Mouse (Mus musculus): Measurements from ENCODE around the gene Brd7. TPM values are rescaled to one million over a fixed set of nuclear protein-coding genes. Genes with fewer than 3 reads are reported as not detected.

Brd7 gene
- polyA plus RNA-seq (2016; fragmentation: Nextera tagmentation; extraction: Ambion mirVana): 78.8 and 88.8 TPM in 2 replicates

DNA sequence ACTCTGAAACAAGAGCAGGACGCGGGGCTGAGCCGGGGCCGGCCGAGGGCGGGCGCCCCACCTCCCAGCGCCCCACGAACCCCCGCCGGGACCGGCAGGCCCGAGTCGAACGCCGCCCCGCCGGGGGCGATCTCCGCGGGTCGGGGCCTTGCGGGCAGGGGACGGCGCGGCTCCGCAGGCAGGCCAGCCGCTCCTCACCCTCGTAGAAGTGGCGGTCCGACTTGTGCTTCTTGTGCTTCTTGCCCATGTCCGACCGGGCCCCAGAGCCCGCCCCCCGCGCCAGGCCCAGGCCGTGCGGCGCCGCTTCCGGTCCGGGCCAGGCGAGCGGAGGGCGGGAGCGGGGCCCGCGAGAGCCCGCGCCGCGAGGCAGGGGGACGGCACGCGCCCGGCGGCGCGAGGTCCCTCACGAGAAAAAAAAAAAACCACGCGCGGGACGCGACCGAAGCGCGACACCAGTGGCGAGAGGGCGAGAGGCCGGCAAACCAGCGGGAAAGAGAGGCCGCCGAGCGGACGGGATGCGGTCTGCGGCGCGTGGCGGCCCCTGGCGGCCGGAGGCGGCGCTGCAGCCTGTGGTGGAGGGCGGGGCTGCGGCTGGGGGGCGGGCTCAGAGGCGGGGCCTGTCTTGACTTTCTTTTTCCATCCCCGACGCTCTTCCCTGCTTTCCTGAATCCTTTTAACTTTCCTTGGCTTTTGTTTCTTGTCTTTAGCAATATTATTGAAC is at the start of gene Brd7:
TSS of gene Brd7 (minus strand) at position 487 of the 721 bp plus-strand sequence.
- Histone ChIP-seq H3K4me1 (peaks cover 22% of the 10 kb centered on the region), H3K27ac (peak within 1 kb of the TSS; percentile 99), H3K27me3 (ENCODE audit: low read depth, poor library complexity, severe bottlenecking) (no peaks in the 10 kb centered on the region), H3K9me3 (replicated peaks) (no peaks in the 10 kb centered on the region), H3K4me3 (peak within 1 kb of the TSS; percentile 99), H3K36me3 (peaks cover 30% of the 10 kb centered on the region)
- peak; percentile 94 for DNase-seq (ENCODE audit: low spot score)
- WGBS: under 1% methylated on average over 91 of the region's 91 CpGs

- Histone ChIP-seq H3K36me3 (no peaks in the 10 kb centered on the region), H3K9me3 (replicated peaks) (no peaks in the 10 kb centered on the region), H3K4me1 (peaks cover 36% of the 10 kb centered on the region), H3K27me3 (ENCODE audit: low read depth, poor library complexity, severe bottlenecking) (peaks cover 7% of the 10 kb centered on the region; the same call in 1 of the 2 replicates), H3K27ac (peak overlapping the region; percentile 48), H3K4me3 (no peak overlapping the region)
- 27% methylated on average over 6 of the region's 6 CpGs for WGBS
- DNase-seq (ENCODE audit: low spot score): peak; percentile 71
Observed at GRCm38 (mm10) chr8:88411461-88411860, 49.5 kb upstream of the Brd7 start.

GRCm38 (mm10) chr8:88409401-88409940 is 47.5 kb upstream of the Brd7 start:
- Histone ChIP-seq H3K9me3 (replicated peaks) (no peaks in the 10 kb centered on the region; the same call in 1 of the 2 replicates), H3K27ac (no peak overlapping the region), H3K36me3 (no peaks in the 10 kb centered on the region), H3K27me3 (ENCODE audit: low read depth, poor library complexity, severe bottlenecking) (peaks cover 7% of the 10 kb centered on the region; the same call in 1 of the 2 replicates), H3K4me1 (peaks cover 36% of the 10 kb centered on the region), H3K4me3 (no peak overlapping the region; the same call in 1 of the 2 replicates)
- DNase-seq (ENCODE audit: low spot score): peak; percentile 36
- 48% methylated on average over 11 of the region's 11 CpGs for WGBS

GRCm38 (mm10) chr8:88407716-88408115 is 45.7 kb upstream of the Brd7 start:
- no peaks in the 10 kb centered on the region; the same call in 1 of the 2 replicates for H3K9me3 ChIP-seq (replicated peaks)
- DNase-seq (ENCODE audit: low spot score): no peak
- H3K27me3 ChIP-seq (ENCODE audit: low read depth, poor library complexity, severe bottlenecking): peaks cover 7% of the 10 kb centered on the region; the same call in 1 of the 2 replicates
- WGBS: 96% methylated on average over 6 of the region's 6 CpGs
- H3K4me3 ChIP-seq: no peak overlapping the region
- H3K27ac ChIP-seq: no peak overlapping the region
- peaks cover 33% of the 10 kb centered on the region for H3K4me1 ChIP-seq
- no peaks in the 10 kb centered on the region for H3K36me3 ChIP-seq

- Histone ChIP-seq H3K36me3 (no peaks in the 10 kb centered on the region), H3K4me3 (no peak overlapping the region), H3K27ac (no peak overlapping the region), H3K27me3 (ENCODE audit: low read depth, poor library complexity, severe bottlenecking) (no peaks in the 10 kb centered on the region), H3K9me3 (replicated peaks) (no peaks in the 10 kb centered on the region), H3K4me1 (peaks cover 6% of the 10 kb centered on the region; the same call in 1 of the 2 replicates)
- 92% methylated on average over 4 of the region's 4 CpGs for WGBS
- no peak for DNase-seq (ENCODE audit: low spot score)
Observed at GRCm38 (mm10) chr8:88398060-88398459, 36.1 kb upstream of the Brd7 start.

DNA sequence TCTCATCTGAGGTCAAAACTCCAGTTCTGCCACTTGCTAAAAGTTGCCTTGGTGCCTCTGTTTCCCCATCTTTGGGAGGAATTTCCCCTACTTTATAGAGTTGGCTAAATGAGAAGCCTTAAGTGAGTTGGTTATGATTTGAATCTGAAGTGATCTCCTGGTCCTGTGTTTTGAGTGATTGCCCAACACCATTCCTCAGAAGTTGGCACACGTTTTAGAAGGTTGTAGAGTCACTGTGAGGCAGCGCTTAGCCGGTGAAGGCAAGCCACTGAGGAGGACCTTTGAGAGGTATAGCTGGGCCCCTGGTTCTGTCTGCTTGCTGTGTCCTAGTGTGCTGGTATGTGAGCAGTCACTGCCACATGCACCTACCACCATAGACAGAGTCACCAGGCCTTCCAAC is 31.3 kb upstream of the Brd7 start:
- H3K27ac ChIP-seq: no peak overlapping the region
- WGBS: 86% methylated on average over 3 of the region's 3 CpGs
- H3K4me1 ChIP-seq: no peaks in the 10 kb centered on the region
- DNase-seq (ENCODE audit: low spot score): no peak
- no peaks in the 10 kb centered on the region for H3K27me3 ChIP-seq (ENCODE audit: low read depth, poor library complexity, severe bottlenecking)
- H3K36me3 ChIP-seq: no peaks in the 10 kb centered on the region
- H3K4me3 ChIP-seq: no peak overlapping the region
- no peaks in the 10 kb centered on the region for H3K9me3 ChIP-seq (replicated peaks)

DNA sequence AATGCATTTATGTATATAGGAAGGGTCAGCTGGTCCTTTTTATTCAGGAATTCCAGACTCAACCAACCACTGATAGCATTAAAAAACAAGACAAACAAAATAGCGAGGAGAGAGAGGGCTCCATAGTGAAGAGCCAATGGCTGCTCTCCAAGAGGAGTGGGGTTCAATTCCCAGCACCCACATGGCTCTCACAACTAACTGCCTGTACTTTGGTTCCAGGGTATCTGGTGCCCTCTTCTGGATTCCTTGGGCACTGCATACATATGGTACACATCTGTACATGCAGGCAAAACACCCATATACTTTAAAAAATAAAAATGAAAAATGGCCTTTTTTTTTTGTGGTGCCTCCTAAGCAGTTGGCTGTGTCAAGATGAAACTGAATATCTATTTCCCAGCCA is 28.8 kb upstream of the Brd7 start:
- Histone ChIP-seq H3K4me1 (no peaks in the 10 kb centered on the region), H3K27ac (no peak overlapping the region), H3K4me3 (no peak overlapping the region), H3K9me3 (replicated peaks) (no peaks in the 10 kb centered on the region), H3K36me3 (no peaks in the 10 kb centered on the region), H3K27me3 (ENCODE audit: low read depth, poor library complexity, severe bottlenecking) (no peaks in the 10 kb centered on the region)
- DNase-seq (ENCODE audit: low spot score): no peak
- 91% methylated on average over 1 of the region's 1 CpGs for WGBS

DNA sequence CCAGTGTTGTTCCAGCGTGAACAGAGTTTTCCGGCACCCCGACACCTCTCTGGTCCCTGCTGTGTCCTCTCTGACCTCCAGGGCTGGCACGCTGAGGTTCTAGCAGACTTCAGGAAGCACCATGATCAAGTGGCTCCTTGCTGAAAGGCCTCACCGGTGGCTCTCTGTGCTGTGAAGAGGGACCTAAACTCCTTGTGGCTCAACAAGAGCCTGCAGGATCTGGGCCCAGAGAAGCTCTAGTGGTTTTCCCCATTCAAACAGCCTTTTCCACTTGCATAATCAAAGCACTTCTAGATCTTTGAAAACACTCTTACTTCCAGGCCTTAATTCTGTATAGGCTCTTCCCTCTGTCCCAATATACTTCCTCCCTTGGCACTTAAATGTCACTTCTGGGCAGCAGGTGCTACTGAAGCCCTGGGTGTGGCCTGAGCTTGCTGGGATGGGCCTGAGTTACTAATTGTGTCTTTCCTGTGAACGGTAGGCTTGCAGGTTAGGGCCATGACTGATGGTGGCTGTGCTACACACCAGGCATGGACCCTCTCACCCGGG is 26.8 kb upstream of the Brd7 start:
- WGBS: 68% methylated on average over 7 of the region's 7 CpGs
- Histone ChIP-seq H3K4me3 (no peak overlapping the region), H3K27ac (no peak overlapping the region), H3K9me3 (replicated peaks) (no peaks in the 10 kb centered on the region), H3K4me1 (no peaks in the 10 kb centered on the region), H3K27me3 (ENCODE audit: low read depth, poor library complexity, severe bottlenecking) (no peaks in the 10 kb centered on the region), H3K36me3 (no peaks in the 10 kb centered on the region)
- DNase-seq (ENCODE audit: low spot score): no peak

DNA sequence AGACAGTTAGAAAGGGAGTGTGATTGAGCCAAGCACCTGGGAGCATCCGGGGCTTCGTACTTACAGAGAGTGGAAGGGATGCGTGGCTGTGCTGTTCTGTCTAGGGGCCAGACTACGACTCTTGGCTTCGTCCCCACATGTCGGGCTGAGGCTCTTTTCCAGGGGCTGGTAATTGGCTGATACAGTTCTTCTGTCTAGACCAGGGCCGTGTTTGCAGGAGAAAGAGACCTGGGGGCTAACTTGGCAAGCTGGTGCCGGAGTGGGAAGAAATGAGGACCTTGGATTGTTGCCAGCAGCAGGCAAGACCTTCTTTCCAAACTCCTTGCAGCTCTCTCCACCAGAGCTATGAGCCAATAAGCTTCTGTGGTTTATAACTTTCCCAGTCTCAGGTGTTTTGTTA is 25.9 kb upstream of the Brd7 start:
- Histone ChIP-seq H3K4me1 (peaks cover 1% of the 10 kb centered on the region), H3K27ac (no peak overlapping the region), H3K36me3 (no peaks in the 10 kb centered on the region), H3K9me3 (replicated peaks) (no peaks in the 10 kb centered on the region), H3K27me3 (ENCODE audit: low read depth, poor library complexity, severe bottlenecking) (no peaks in the 10 kb centered on the region), H3K4me3 (no peak overlapping the region)
- DNase-seq (ENCODE audit: low spot score): no peak
- 89% methylated on average over 8 of the region's 8 CpGs for WGBS

DNA sequence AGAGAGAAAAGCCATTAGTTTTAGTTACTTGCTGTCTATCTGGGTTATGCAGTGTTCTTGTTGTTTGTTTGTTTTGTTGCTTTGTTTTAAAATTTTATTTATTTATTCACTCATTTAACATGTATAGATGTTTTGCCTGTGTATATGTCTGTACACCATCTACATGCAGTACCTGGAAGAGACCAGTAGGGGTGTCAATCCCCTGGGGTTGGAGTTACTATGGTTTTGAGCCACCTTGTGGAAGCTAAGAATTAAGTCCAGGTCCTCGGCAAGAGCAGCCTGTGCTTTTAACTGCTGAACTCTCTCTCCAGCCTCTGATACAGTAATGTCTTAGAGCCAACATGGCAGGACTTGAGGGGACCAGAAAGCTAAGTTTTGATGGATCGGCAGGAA is 21.2 kb upstream of the Brd7 start:
- Histone ChIP-seq H3K4me1 (peaks cover 15% of the 10 kb centered on the region), H3K9me3 (replicated peaks) (no peaks in the 10 kb centered on the region), H3K4me3 (no peak overlapping the region), H3K27me3 (ENCODE audit: low read depth, poor library complexity, severe bottlenecking) (no peaks in the 10 kb centered on the region), H3K27ac (peak overlapping the region; percentile 84), H3K36me3 (no peaks in the 10 kb centered on the region)
- 95% methylated on average over 2 of the region's 2 CpGs for WGBS
- DNase-seq (ENCODE audit: low spot score): no peak

GRCm38 (mm10) chr8:88382311-88383163 is 20.5 kb upstream of the Brd7 start:
- Histone ChIP-seq H3K4me3 (no peak overlapping the region), H3K27me3 (ENCODE audit: low read depth, poor library complexity, severe bottlenecking) (no peaks in the 10 kb centered on the region), H3K36me3 (no peaks in the 10 kb centered on the region), H3K9me3 (replicated peaks) (no peaks in the 10 kb centered on the region), H3K4me1 (peaks cover 16% of the 10 kb centered on the region), H3K27ac (peak overlapping the region; percentile 84)
- 45% methylated on average over 31 of the region's 31 CpGs for WGBS
- DNase-seq (ENCODE audit: low spot score): peak; percentile 70

GRCm38 (mm10) chr8:88380497-88380896 is 18.5 kb upstream of the Brd7 start:
- Histone ChIP-seq H3K4me1 (peaks cover 28% of the 10 kb centered on the region), H3K27me3 (ENCODE audit: low read depth, poor library complexity, severe bottlenecking) (no peaks in the 10 kb centered on the region), H3K27ac (no peak overlapping the region), H3K36me3 (no peaks in the 10 kb centered on the region), H3K9me3 (replicated peaks) (no peaks in the 10 kb centered on the region), H3K4me3 (no peak overlapping the region)
- 81% methylated on average over 7 of the region's 7 CpGs for WGBS
- no peak for DNase-seq (ENCODE audit: low spot score)
